Mouse (Mus musculus): ENCODE measurements around the gene Dab2ip. TPM values are rescaled to one million over a fixed set of nuclear protein-coding genes. Genes with fewer than 3 reads are reported as not detected.

Dab2ip gene
- polyA plus RNA-seq, 1 experiment from 2014 or later, result 46.6 TPM

Other genes with a start within 250 kb of the Dab2ip start
- gene Stom, start 221.3 kb upstream of the Dab2ip start, polyA plus RNA-seq (2014; fragmentation: Nextera tagmentation; extraction: Ambion mirVana), result 40.3 and 46.7 TPM in 2 replicates
- gene 4930568D16Rik, start 190.5 kb upstream of the Dab2ip start, polyA plus RNA-seq (2014; fragmentation: Nextera tagmentation; extraction: Ambion mirVana), result not detected in 2 replicates
- not detected in 2 replicates for gene 4930402F06Rik, start 161.1 kb upstream of the Dab2ip start, polyA plus RNA-seq (2014; fragmentation: Nextera tagmentation; extraction: Ambion mirVana)
- gene Ggta1, start 95.0 kb upstream of the Dab2ip start, polyA plus RNA-seq (2014; fragmentation: Nextera tagmentation; extraction: Ambion mirVana), result 37.9 and 39.4 TPM in 2 replicates

Data from heart, embryonic 14.5 days (tissue).